Mouse (Mus musculus): ENCODE measurements around the gene Crygs.

DNA sequence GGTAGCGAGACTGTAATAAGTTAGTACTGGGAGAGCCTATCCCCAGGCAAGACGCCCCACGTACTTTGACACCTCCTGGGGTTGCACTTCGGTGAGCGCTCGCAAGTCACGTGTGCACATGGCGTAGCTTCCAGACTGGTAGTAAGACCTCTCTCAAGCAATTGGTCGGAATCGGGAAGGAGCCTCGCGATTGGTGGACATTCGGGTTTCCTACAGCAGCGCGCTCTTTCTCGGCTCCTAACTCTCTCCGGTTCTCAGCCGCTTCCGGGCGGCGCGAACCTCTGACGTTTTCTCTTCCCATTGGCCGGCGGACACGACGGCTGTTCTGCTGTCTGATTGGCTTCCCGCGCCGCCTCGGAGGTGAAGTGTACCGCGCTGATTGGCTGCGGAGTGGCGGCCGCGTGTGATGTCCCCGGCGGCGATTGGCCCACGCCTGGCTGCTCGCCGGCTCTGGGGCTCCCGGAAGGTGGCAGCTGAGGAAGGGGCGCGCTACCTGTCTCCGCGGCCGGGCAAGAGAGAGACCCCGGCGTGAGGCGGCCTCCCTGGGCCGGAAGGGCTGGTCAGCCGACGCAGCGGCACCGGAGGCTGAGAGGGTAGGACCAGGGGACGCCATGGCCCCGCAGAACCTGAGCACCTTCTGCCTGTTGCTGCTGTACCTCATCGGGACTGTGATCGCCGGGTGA is 46.2 kb upstream of the Crygs start, which contains the start of the genes Tbccd1 and Dnajb11:
- TF ChIP-seq CTCF (IDR thresholded peaks at IDR 0.05; ENCODE audit: extremely low read depth, insufficient read length, insufficient replicate concordance, low read depth, low read length) (no peak), POLR2A (IDR thresholded peaks at IDR 0.05; ENCODE audit: low read depth, low read length) (peak; percentile 84)
